Mouse (Mus musculus) C2C12 (cell line): ENCODE measurements around the gene Rsu1.

Experiments used
- CEBPB ChIP-seq: IDR thresholded peaks from one replicate; pipeline ENCODE4 v1.6.1; 2011; ENCODE audit warnings: low read depth, mild to moderate bottlenecking, control low read depth, moderate library complexity
- CTCF ChIP-seq: IDR thresholded peaks from one replicate; pipeline ENCODE4 v1.5.1; 2011; ENCODE audit not compliant: control insufficient read depth, insufficient read depth, insufficient read length
- MYOD1 ChIP-seq: IDR thresholded peaks from one replicate; pipeline ENCODE4 v1.6.1; 2011; ENCODE audit warnings: low read depth; ENCODE audit not compliant: control insufficient read depth, insufficient read length
- MYOG ChIP-seq: IDR thresholded peaks from one replicate; pipeline ENCODE4 v1.6.1; 2011; ENCODE audit not compliant: control insufficient read depth, insufficient read length; ENCODE audit errors: extremely low read depth

DNA sequence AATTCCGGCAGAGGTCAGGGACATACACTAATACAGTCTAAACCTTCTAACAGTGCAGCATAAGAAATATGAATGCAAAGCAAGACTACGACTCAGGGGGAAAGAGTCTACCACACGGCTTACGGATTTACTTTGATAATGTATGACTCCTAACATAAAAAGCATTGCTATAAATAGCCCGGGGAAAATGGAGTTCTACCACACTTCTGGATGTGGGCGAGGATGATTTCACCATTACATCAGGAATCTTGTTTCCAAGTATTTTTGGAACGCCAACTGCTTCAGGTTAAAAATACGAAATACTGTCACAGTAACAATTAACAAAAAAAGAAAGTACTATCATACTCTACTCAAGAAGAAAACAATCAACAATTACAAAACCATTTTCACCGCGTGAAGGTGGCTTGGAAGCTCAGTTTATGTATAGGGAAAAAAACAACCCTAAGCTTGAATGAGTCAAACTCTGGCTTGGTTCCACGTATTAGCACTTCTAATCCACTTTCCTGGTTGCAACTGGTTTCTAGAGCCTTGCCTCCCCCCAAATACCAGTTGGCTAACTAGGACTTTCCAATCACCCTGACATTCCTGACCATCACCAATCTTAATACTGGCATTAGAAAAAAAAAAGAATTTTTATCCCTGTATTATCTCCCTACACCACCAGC, 82.3 kb downstream of the Rsu1 start:
- TF ChIP-seq CTCF (no peak), MYOG (no peak), MYOD1 (no peak), CEBPB (no peak)
